Mouse (Mus musculus): ENCODE measurements around the gene Cabp4. TPM values are rescaled to one million over a fixed set of nuclear protein-coding genes. Genes with fewer than 3 reads are reported as not detected.
"Not testable (repeated sequence)": the region's sequence is repeated elsewhere in the genome, so short reads cannot be mapped to it uniquely, and the experiment has no call there.

Cabp4 gene
- polyA plus RNA-seq, 1 experiment from 2014 or later, result 0.09 TPM

GRCm38 (mm10) chr19:4125268-4125667 lies 18.6 kb downstream of the Cabp4 start:
- not testable (repeated sequence) for H3K9me3 ChIP-seq, H3K27me3 ChIP-seq
- Histone ChIP-seq H3K36me3 (replicated peaks) (peaks cover 24% of the 10 kb centered on the region), H3K27ac (0 out of 2 replicates have a peak overlapping the region, but pooled peaks have one; percentile 19), H3K4me1 (peaks cover 27% of the 10 kb centered on the region), H3K9ac (peak overlapping the region; percentile 73), H3K4me2 (peak overlapping the region; percentile 79), H3K4me3 (replicated peaks) (peak overlapping the region; percentile 68)
- WGBS, result 25% methylated on average over 3 of the region's 4 CpGs
- ATAC-seq (ENCODE audit: low FRiP score), result peak; percentile 36; the same call in 1 of the 2 replicates

GRCm38 (mm10) chr19:4124432-4124831 lies 19.4 kb downstream of the Cabp4 start:
- no peak for ATAC-seq (ENCODE audit: low FRiP score)

GRCm38 (mm10) chr19:4122411-4123370 lies 21.1 kb downstream of the Cabp4 start:
- no peak for ATAC-seq (ENCODE audit: low FRiP score)
- Histone ChIP-seq H3K4me3 (replicated peaks) (no peak overlapping the region), H3K9ac (no peak overlapping the region), H3K4me2 (no peak overlapping the region), H3K9me3 (no peaks in the 10 kb centered on the region), H3K27ac (no peak overlapping the region), H3K27me3 (0 out of 2 replicates have a peak, but pooled peaks cover 7% of the 10 kb centered on the region), H3K36me3 (replicated peaks) (peaks cover 8% of the 10 kb centered on the region), H3K4me1 (peaks cover 29% of the 10 kb centered on the region)
- WGBS, result 85% methylated on average over 7 of the region's 7 CpGs

More at GRCm38 (mm10) chr19:4124432-4124831, 19.4 kb downstream of the Cabp4 start:
- no peak overlapping the region for H3K4me2 ChIP-seq
- no peak overlapping the region for H3K27ac ChIP-seq
- no peak overlapping the region for H3K9ac ChIP-seq
- no peaks in the 10 kb centered on the region for H3K9me3 ChIP-seq
- peaks cover 29% of the 10 kb centered on the region for H3K4me1 ChIP-seq
- WGBS, result 83% methylated on average over 4 of the region's 4 CpGs
- H3K36me3 ChIP-seq (replicated peaks), result peaks cover 21% of the 10 kb centered on the region
- H3K4me3 ChIP-seq (replicated peaks), result no peak overlapping the region
- 0 out of 2 replicates have a peak, but pooled peaks cover 7% of the 10 kb centered on the region for H3K27me3 ChIP-seq

GRCm38 (mm10) chr19:4121896-4122295 lies 21.9 kb downstream of the Cabp4 start:
- peaks cover 21% of the 10 kb centered on the region for H3K4me1 ChIP-seq
- H3K27me3 ChIP-seq; ATAC-seq (ENCODE audit: low FRiP score); H3K9ac ChIP-seq; H3K27ac ChIP-seq; H3K9me3 ChIP-seq; H3K4me3 ChIP-seq (replicated peaks): not testable (repeated sequence)
- peaks cover 13% of the 10 kb centered on the region for H3K36me3 ChIP-seq (replicated peaks)
- 62% methylated on average over 6 of the region's 6 CpGs for WGBS
- 0 out of 2 replicates have a peak overlapping the region, but pooled peaks have one; percentile 21 for H3K4me2 ChIP-seq

- H3K9me3 ChIP-seq, result no peaks in the 10 kb centered on the region
- 3% methylated on average over 38 of the region's 38 CpGs for WGBS
- 0 out of 2 replicates have a peak, but pooled peaks cover 7% of the 10 kb centered on the region for H3K27me3 ChIP-seq
- ATAC-seq (ENCODE audit: low FRiP score), result peak; percentile 83
- peak overlapping the region; percentile 50; the same call in 1 of the 2 replicates for H3K9ac ChIP-seq
- peak overlapping the region; percentile 82 for H3K27ac ChIP-seq
- H3K36me3 ChIP-seq (replicated peaks), result peaks cover 18% of the 10 kb centered on the region
- H3K4me3 ChIP-seq (replicated peaks), result peak overlapping the region; percentile 46
- peak overlapping the region; percentile 55 for H3K4me2 ChIP-seq
- H3K4me1 ChIP-seq, result peaks cover 14% of the 10 kb centered on the region
Observed at GRCm38 (mm10) chr19:4121097-4121805, 22.6 kb downstream of the Cabp4 start.

- H3K4me3 ChIP-seq (replicated peaks), result peak overlapping the region; percentile 46; the same call in 1 of the 2 replicates
Observed at GRCm38 (mm10) chr19:4120496-4120895, 23.3 kb downstream of the Cabp4 start.

GRCm38 (mm10) chr19:4119716-4120487 lies 23.9 kb downstream of the Cabp4 start:
- Histone ChIP-seq H3K4me2 (0 out of 2 replicates have a peak overlapping the region, but pooled peaks have one; percentile 55), H3K27me3 (0 out of 2 replicates have a peak, but pooled peaks cover 7% of the 10 kb centered on the region), H3K9me3 (no peaks in the 10 kb centered on the region), H3K9ac (no peak overlapping the region), H3K4me3 (replicated peaks) (no peak overlapping the region), H3K27ac (no peak overlapping the region), H3K36me3 (replicated peaks) (peaks cover 31% of the 10 kb centered on the region), H3K4me1 (peaks cover 10% of the 10 kb centered on the region)
- 89% methylated on average over 6 of the region's 6 CpGs for WGBS
- no peak for ATAC-seq (ENCODE audit: low FRiP score)

More at GRCm38 (mm10) chr19:4120496-4120895, 23.3 kb downstream of the Cabp4 start:
- ATAC-seq (ENCODE audit: low FRiP score), result no peak
- Histone ChIP-seq H3K9ac (no peak overlapping the region), H3K9me3 (no peaks in the 10 kb centered on the region), H3K27ac (no peak overlapping the region), H3K4me2 (peak overlapping the region; percentile 55), H3K4me1 (peaks cover 14% of the 10 kb centered on the region), H3K36me3 (replicated peaks) (peaks cover 25% of the 10 kb centered on the region), H3K27me3 (0 out of 2 replicates have a peak, but pooled peaks cover 7% of the 10 kb centered on the region)
- 96% methylated on average over 2 of the region's 2 CpGs for WGBS

GRCm38 (mm10) chr19:4118350-4118749 lies 25.5 kb downstream of the Cabp4 start:
- Histone ChIP-seq H3K4me2 (no peak overlapping the region), H3K9ac (no peak overlapping the region), H3K27ac (no peak overlapping the region), H3K9me3 (no peaks in the 10 kb centered on the region), H3K4me1 (peaks cover 10% of the 10 kb centered on the region), H3K36me3 (replicated peaks) (peaks cover 46% of the 10 kb centered on the region), H3K4me3 (replicated peaks) (no peak overlapping the region), H3K27me3 (0 out of 2 replicates have a peak, but pooled peaks cover 7% of the 10 kb centered on the region)
- WGBS, result 96% methylated on average over 2 of the region's 2 CpGs
- no peak for ATAC-seq (ENCODE audit: low FRiP score)

- 0 out of 2 replicates have a peak, but pooled peaks cover 7% of the 10 kb centered on the region for H3K27me3 ChIP-seq
- 98% methylated on average over 7 of the region's 7 CpGs for WGBS
- peaks cover 10% of the 10 kb centered on the region for H3K4me1 ChIP-seq
- no peaks in the 10 kb centered on the region for H3K9me3 ChIP-seq
- no peak overlapping the region for H3K27ac ChIP-seq
- H3K4me3 ChIP-seq (replicated peaks), result no peak overlapping the region
- H3K9ac ChIP-seq, result no peak overlapping the region
- peaks cover 60% of the 10 kb centered on the region for H3K36me3 ChIP-seq (replicated peaks)
- no peak overlapping the region for H3K4me2 ChIP-seq
- ATAC-seq (ENCODE audit: low FRiP score), result no peak
Observed at GRCm38 (mm10) chr19:4117006-4117405, 26.8 kb downstream of the Cabp4 start.

GRCm38 (mm10) chr19:4115816-4116215 lies 28.0 kb downstream of the Cabp4 start:
- Histone ChIP-seq H3K36me3 (replicated peaks) (peaks cover 69% of the 10 kb centered on the region), H3K9me3 (no peaks in the 10 kb centered on the region), H3K4me3 (replicated peaks) (no peak overlapping the region), H3K27me3 (0 out of 2 replicates have a peak, but pooled peaks cover 7% of the 10 kb centered on the region), H3K4me1 (peaks cover 8% of the 10 kb centered on the region), H3K4me2 (no peak overlapping the region), H3K27ac (no peak overlapping the region), H3K9ac (no peak overlapping the region)
- ATAC-seq (ENCODE audit: low FRiP score), result no peak
- WGBS, result 88% methylated on average over 11 of the region's 11 CpGs

- peaks cover 73% of the 10 kb centered on the region for H3K36me3 ChIP-seq (replicated peaks)
- H3K9ac ChIP-seq, result no peak overlapping the region
- ATAC-seq (ENCODE audit: low FRiP score), result no peak
- H3K4me1 ChIP-seq, result peaks cover under 1% of the 10 kb centered on the region
- H3K4me3 ChIP-seq (replicated peaks), result no peak overlapping the region
- no peak overlapping the region for H3K4me2 ChIP-seq
- H3K9me3 ChIP-seq, result no peaks in the 10 kb centered on the region
- no peak overlapping the region for H3K27ac ChIP-seq
- H3K27me3 ChIP-seq, result 0 out of 2 replicates have a peak, but pooled peaks cover 2% of the 10 kb centered on the region
- WGBS, result 94% methylated on average over 10 of the region's 10 CpGs
Observed at GRCm38 (mm10) chr19:4115144-4115543, 28.7 kb downstream of the Cabp4 start.

Data from forebrain, embryonic 12.5 days (tissue).